Mouse (Mus musculus): ENCODE measurements around the gene Rhod. TPM values are rescaled to one million over a fixed set of nuclear protein-coding genes. Genes with fewer than 3 reads are reported as not detected.
A peak's percentile ranks its signal among the peaks of the same experiment; 100 is the strongest.

The Rhod gene
- polyA plus RNA-seq, 1 experiment from 2014 or later, result 23.2 TPM

- Histone ChIP-seq H3K4me1 (peaks cover 46% of the 10 kb centered on the region), H3K27me3 (ENCODE audit: poor library complexity, severe bottlenecking) (peaks cover 37% of the 10 kb centered on the region), H3K27ac (peak overlapping the region; percentile 62; the same call in 1 of the 2 replicates), H3K9me3 (no peaks in the 10 kb centered on the region), H3K36me3 (replicated peaks) (no peaks in the 10 kb centered on the region), H3K4me3 (no peak overlapping the region)
- WGBS, result 8% methylated on average over 3 of the region's 3 CpGs
- DNase-seq (ENCODE audit: extremely low spot score, low spot score), result peak; percentile 73
Observed at GRCm38 (mm10) chr19:4442408-4442807, 3.2 kb upstream of the Rhod start.

GRCm38 (mm10) chr19:4441621-4442161, 2.5 kb upstream of the Rhod start:
- DNase-seq (ENCODE audit: extremely low spot score, low spot score), result no peak
- no peaks in the 10 kb centered on the region for H3K9me3 ChIP-seq
- H3K27ac ChIP-seq, result peak overlapping the region; percentile 62
- no peak overlapping the region for H3K4me3 ChIP-seq
- H3K27me3 ChIP-seq (ENCODE audit: poor library complexity, severe bottlenecking), result peaks cover 37% of the 10 kb centered on the region
- 41% methylated on average over 10 of the region's 10 CpGs for WGBS
- peaks cover 46% of the 10 kb centered on the region for H3K4me1 ChIP-seq
- H3K36me3 ChIP-seq (replicated peaks), result no peaks in the 10 kb centered on the region

GRCm38 (mm10) chr19:4441090-4441591, 1.9 kb upstream of the Rhod start:
- Histone ChIP-seq H3K27ac (0 out of 2 replicates have a peak overlapping the region, but pooled peaks have one; percentile 62), H3K4me1 (peaks cover 46% of the 10 kb centered on the region), H3K4me3 (no peak overlapping the region), H3K9me3 (no peaks in the 10 kb centered on the region), H3K27me3 (ENCODE audit: poor library complexity, severe bottlenecking) (peaks cover 37% of the 10 kb centered on the region), H3K36me3 (replicated peaks) (no peaks in the 10 kb centered on the region; the same call in 1 of the 2 replicates)
- peak; percentile 53 for DNase-seq (ENCODE audit: extremely low spot score, low spot score)
- 24% methylated on average over 6 of the region's 6 CpGs for WGBS

DNA sequence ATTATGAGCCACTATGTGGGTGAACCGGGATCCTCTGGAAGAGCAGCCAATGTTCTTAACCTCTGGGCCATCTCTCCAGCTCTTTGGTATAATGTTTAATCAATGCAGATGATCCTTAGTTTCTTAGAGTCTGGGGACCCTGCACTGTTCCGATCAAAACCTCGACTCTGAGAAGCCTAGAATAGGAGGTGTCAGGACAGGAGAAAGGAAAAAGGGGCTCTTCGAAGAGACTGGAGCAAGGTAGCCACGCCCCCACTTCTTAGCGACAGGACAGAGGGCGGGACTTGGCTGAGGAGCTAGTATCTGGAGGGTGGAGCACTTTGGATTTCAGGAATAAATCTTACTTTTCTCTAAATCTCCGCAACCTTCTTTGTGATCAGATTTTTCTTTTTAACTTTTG, 990 bp upstream of the Rhod start:
- Histone ChIP-seq H3K9me3 (no peaks in the 10 kb centered on the region; the same call in 1 of the 2 replicates), H3K4me1 (peaks cover 46% of the 10 kb centered on the region), H3K27me3 (ENCODE audit: poor library complexity, severe bottlenecking) (peaks cover 37% of the 10 kb centered on the region), H3K4me3 (peak overlapping the region; percentile 81), H3K36me3 (replicated peaks) (peaks cover 2% of the 10 kb centered on the region; the same call in 1 of the 2 replicates), H3K27ac (no peak overlapping the region)
- no peak for DNase-seq (ENCODE audit: extremely low spot score, low spot score)
- WGBS, result 10% methylated on average over 8 of the region's 8 CpGs

GRCm38 (mm10) chr19:4438791-4439160, 456 bp downstream of the Rhod start:
- no peaks in the 10 kb centered on the region; the same call in 1 of the 2 replicates for H3K9me3 ChIP-seq
- peak overlapping the region; percentile 85 for H3K27ac ChIP-seq
- peaks cover 46% of the 10 kb centered on the region for H3K4me1 ChIP-seq
- peaks cover 37% of the 10 kb centered on the region for H3K27me3 ChIP-seq (ENCODE audit: poor library complexity, severe bottlenecking)
- DNase-seq (ENCODE audit: extremely low spot score, low spot score), result no peak
- WGBS, result 7% methylated on average over 8 of the region's 8 CpGs
- peaks cover 2% of the 10 kb centered on the region; the same call in 1 of the 2 replicates for H3K36me3 ChIP-seq (replicated peaks)
- peak overlapping the region; percentile 81 for H3K4me3 ChIP-seq

DNA sequence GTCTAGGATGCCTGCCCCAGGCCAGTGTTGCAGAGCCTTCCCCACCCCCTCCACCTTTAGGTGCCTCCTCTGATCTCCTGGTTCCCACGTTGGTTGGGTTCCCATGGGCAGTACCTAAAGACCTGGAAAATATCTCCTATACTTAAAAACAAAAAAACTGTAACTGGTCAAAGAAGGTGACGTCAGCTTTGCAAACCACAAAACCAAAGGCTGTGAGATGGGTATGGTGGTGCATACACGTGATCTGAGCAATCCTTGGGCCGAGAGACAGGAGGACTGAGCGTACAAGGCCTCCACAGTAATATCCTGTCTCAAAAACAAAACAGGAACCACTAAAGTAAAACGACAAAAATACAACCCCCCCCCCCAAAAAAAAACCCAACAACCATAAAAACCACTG, 1.3 kb downstream of the Rhod start:
- H3K27ac ChIP-seq, result no peak overlapping the region
- no peak overlapping the region for H3K4me3 ChIP-seq
- peaks cover 46% of the 10 kb centered on the region for H3K4me1 ChIP-seq
- no peak for DNase-seq (ENCODE audit: extremely low spot score, low spot score)
- 73% methylated on average over 6 of the region's 6 CpGs for WGBS
- no peaks in the 10 kb centered on the region; the same call in 1 of the 2 replicates for H3K9me3 ChIP-seq
- H3K36me3 ChIP-seq (replicated peaks), result peaks cover 2% of the 10 kb centered on the region; the same call in 1 of the 2 replicates
- H3K27me3 ChIP-seq (ENCODE audit: poor library complexity, severe bottlenecking), result peaks cover 37% of the 10 kb centered on the region

DNA sequence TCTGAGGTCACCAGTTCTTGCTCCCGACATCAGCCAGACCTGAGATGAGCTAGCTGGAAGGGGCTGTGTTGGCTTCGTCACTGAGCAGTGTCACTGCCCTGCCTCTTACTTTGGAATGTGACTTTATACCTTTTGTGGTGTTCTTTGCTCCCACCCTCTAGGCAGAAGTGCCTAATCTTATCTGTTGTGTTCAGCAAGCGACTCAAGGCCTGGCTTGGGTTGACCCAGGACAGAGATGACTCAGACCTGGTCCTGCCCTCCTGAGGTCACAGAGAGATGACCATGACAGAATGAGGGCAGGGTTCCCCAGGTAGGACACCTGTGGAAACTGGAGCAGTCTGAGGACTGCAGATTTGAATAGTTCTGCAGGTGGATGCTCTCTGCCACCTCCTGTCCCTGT, 3.0 kb downstream of the Rhod start:
- Histone ChIP-seq H3K27ac (no peak overlapping the region), H3K4me3 (no peak overlapping the region), H3K27me3 (ENCODE audit: poor library complexity, severe bottlenecking) (peaks cover 37% of the 10 kb centered on the region), H3K4me1 (peaks cover 34% of the 10 kb centered on the region), H3K36me3 (replicated peaks) (peaks cover 8% of the 10 kb centered on the region), H3K9me3 (no peaks in the 10 kb centered on the region; the same call in 1 of the 2 replicates)
- 97% methylated on average over 3 of the region's 3 CpGs for WGBS
- DNase-seq (ENCODE audit: extremely low spot score, low spot score), result no peak

DNA sequence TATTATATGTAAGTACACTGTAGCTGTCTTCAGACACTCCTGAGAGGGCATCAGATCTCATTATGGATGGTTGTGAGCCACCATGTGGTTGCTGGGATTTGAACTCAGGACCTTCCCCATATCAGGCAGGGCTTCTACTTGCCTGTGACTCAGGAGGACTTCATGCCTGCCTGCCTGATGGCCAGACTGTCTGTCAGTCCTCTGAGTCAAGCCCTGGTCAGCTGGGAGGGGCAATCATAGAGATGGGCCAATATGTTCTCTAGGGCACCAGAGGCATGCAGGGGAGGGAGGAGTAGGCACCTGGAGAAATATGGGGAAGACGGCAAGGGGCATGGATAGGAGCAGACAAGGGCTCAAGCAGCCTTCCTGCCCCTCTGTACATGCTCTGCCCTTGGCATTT, 4.2 kb downstream of the Rhod start:
- Histone ChIP-seq H3K9me3 (no peaks in the 10 kb centered on the region; the same call in 1 of the 2 replicates), H3K27ac (no peak overlapping the region), H3K36me3 (replicated peaks) (peaks cover 13% of the 10 kb centered on the region), H3K4me1 (peaks cover 22% of the 10 kb centered on the region), H3K27me3 (ENCODE audit: poor library complexity, severe bottlenecking) (peaks cover 26% of the 10 kb centered on the region), H3K4me3 (no peak overlapping the region)
- 93% methylated on average over 1 of the region's 1 CpGs for WGBS
- DNase-seq (ENCODE audit: extremely low spot score, low spot score), result no peak

DNA sequence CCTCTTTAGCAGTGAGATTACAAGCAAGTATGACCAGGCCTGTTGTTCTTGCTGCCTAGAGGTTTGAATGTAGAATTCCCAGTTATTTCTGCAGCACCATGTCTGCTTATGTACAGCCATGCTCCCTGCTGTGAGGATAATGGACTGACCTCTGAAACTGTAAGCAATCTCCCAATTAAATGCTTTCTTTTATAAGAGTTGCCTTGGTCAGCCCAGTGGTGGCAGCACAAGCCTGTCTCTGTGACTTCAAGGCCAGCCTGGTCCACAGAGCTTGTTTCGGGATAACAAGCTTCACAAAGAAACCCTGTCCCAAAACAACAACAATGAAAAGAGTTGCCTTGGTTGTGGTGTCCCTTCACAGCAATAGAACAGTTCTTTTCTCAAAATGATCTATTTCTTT, 5.5 kb downstream of the Rhod start:
- no peak overlapping the region for H3K4me3 ChIP-seq
- H3K4me1 ChIP-seq, result peaks cover 10% of the 10 kb centered on the region
- H3K36me3 ChIP-seq (replicated peaks), result peaks cover 16% of the 10 kb centered on the region
- H3K27ac ChIP-seq, result no peak overlapping the region
- 88% methylated on average over 1 of the region's 1 CpGs for WGBS
- DNase-seq (ENCODE audit: extremely low spot score, low spot score), result no peak
- H3K27me3 ChIP-seq (ENCODE audit: poor library complexity, severe bottlenecking), result peaks cover 13% of the 10 kb centered on the region
- no peaks in the 10 kb centered on the region; the same call in 1 of the 2 replicates for H3K9me3 ChIP-seq

GRCm38 (mm10) chr19:4430091-4430620, 9.1 kb downstream of the Rhod start:
- Histone ChIP-seq H3K27ac (no peak overlapping the region), H3K4me1 (no peaks in the 10 kb centered on the region), H3K36me3 (replicated peaks) (peaks cover 30% of the 10 kb centered on the region), H3K27me3 (ENCODE audit: poor library complexity, severe bottlenecking) (no peaks in the 10 kb centered on the region), H3K9me3 (no peaks in the 10 kb centered on the region), H3K4me3 (no peak overlapping the region)
- 92% methylated on average over 4 of the region's 4 CpGs for WGBS
- no peak for DNase-seq (ENCODE audit: extremely low spot score, low spot score)

DNA sequence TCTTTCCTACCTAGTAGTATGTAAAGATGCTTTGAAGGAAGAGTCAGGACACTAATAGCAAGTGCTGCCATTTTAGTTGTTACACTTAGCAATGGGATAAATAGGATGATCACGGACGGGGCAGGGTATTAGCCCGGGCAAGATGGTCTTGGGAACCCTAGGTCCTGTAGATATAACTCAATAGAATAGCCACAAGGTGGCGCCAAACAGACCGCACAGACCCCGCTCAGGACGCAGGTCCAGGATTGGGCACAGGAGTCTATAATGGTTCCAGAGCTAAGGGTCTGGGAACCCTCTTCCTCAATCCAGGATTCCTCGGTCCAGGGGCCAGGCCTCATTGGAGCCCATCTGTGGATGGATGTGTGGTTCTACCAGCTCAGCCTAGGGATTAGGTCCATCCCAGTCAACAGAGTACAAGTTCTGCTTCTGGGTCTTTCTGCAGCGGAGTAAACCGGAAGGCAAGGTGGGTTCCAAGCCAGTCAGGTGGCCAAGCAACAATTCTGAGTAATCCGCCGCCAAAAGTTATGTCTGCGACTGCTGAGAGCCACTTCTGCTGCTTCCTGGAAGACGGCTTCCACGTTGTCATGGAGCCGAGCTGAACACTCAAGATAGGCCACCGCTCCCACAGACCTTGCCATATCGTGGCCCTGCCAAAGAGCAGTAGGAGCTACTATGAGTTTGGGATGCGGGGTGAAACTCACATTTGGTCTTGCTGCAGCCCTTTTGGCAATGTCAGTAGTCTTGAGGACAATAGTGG, 13.4 kb downstream of the Rhod start:
- no peak for DNase-seq (ENCODE audit: extremely low spot score, low spot score)

GRCm38 (mm10) chr19:4423021-4423420, 16.2 kb downstream of the Rhod start:
- Histone ChIP-seq H3K9me3 (no peaks in the 10 kb centered on the region), H3K36me3 (replicated peaks) (peaks cover 23% of the 10 kb centered on the region), H3K4me3 (no peak overlapping the region), H3K27ac (no peak overlapping the region), H3K27me3 (ENCODE audit: poor library complexity, severe bottlenecking) (no peaks in the 10 kb centered on the region), H3K4me1 (no peaks in the 10 kb centered on the region)
- DNase-seq (ENCODE audit: extremely low spot score, low spot score), result no peak
- WGBS, result 83% methylated on average over 3 of the region's 3 CpGs

More for the DNA sequence above, 13.4 kb downstream of the Rhod start:
- no peaks in the 10 kb centered on the region for H3K9me3 ChIP-seq
- no peak overlapping the region for H3K4me3 ChIP-seq
- no peak overlapping the region for H3K27ac ChIP-seq
- H3K36me3 ChIP-seq (replicated peaks), result peaks cover 27% of the 10 kb centered on the region
- H3K4me1 ChIP-seq, result no peaks in the 10 kb centered on the region
- H3K27me3 ChIP-seq (ENCODE audit: poor library complexity, severe bottlenecking), result no peaks in the 10 kb centered on the region
- WGBS, result 77% methylated on average over 19 of the region's 19 CpGs

DNA sequence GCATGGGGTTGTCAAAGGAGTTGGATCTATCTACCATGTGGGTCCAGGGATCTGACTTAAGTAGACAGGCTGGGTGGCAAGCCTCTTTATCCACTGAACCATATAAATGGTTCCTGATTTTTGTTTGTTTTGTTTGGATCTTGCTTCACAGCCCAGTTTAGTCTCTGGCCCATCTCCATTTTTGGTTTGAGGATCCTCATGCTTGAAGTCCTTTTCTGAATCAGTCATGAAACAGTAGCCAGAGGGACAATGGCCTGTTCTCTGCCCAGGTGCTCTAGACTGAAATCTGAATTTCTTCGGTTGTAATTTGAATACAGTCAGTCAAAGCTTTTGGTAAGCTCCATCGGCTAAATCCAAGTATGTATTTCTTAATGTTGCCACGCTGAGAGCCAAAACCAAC, 16.7 kb downstream of the Rhod start:
- H3K4me3 ChIP-seq, result no peak overlapping the region
- no peaks in the 10 kb centered on the region for H3K27me3 ChIP-seq (ENCODE audit: poor library complexity, severe bottlenecking)
- H3K4me1 ChIP-seq, result no peaks in the 10 kb centered on the region
- DNase-seq (ENCODE audit: extremely low spot score, low spot score), result no peak
- H3K36me3 ChIP-seq (replicated peaks), result peaks cover 23% of the 10 kb centered on the region
- no peaks in the 10 kb centered on the region for H3K9me3 ChIP-seq
- WGBS, result 97% methylated on average over 3 of the region's 3 CpGs
- no peak overlapping the region for H3K27ac ChIP-seq
